Mouse (Mus musculus) ES-E14 (cell line): ENCODE results near the gene Ppp1r13b.

Source experiments
- CHD2 ChIP-seq: IDR thresholded peaks from 2 replicates; pipeline ENCODE4 v1.6.1; 2014; ENCODE audit warnings: mild to moderate bottlenecking, low read depth, low read length, inconsistent platforms
- HCFC1 ChIP-seq: IDR thresholded peaks from 2 replicates; pipeline ENCODE4 v1.6.1; 2012; ENCODE audit warnings: low read length, inconsistent platforms, borderline replicate concordance; ENCODE audit not compliant: insufficient read depth
- MAFK ChIP-seq: IDR thresholded peaks from 2 replicates; pipeline ENCODE4 v1.6.1; 2014; ENCODE audit warnings: mild to moderate bottlenecking, low read depth, low read length, inconsistent platforms; ENCODE audit not compliant: insufficient read depth
- ZNF384 ChIP-seq: IDR thresholded peaks from 2 replicates; pipeline ENCODE4 v1.6.1; 2012; ENCODE audit warnings: low read depth, low read length, inconsistent platforms

GRCm38 (mm10) chr12:111911171-111911760 is 3.4 kb upstream of the Ppp1r13b start:
- no peak for TF ChIP-seq MAFK
- no peak for TF ChIP-seq ZNF384
- TF ChIP-seq CHD2: no peak
- TF ChIP-seq HCFC1: no peak
